Mouse (Mus musculus) ES-E14 (cell line): ENCODE results near the gene Wdr83os. TPM values are rescaled to one million over a fixed set of nuclear protein-coding genes. Genes with fewer than 3 reads are reported as not detected.
"Not testable (repeated sequence)": the region's sequence is repeated elsewhere in the genome, so short reads cannot be mapped to it uniquely, and the experiment has no call there.

Experiments
- DNase-seq: peaks from one replicate; pipeline ENCODE4 v3.0.0-alpha.2; 2013; ENCODE audit warnings: low read depth, low spot score
- H3K27ac ChIP-seq: 2 replicates; pipeline ENCODE4 v1.5.1; 2012; ENCODE audit warnings: low read depth, mild to moderate bottlenecking, low read length, moderate library complexity, mixed read lengths; ENCODE audit not compliant: poor library complexity, insufficient read depth, severe bottlenecking
- H3K36me3 ChIP-seq: 2 replicates; pipeline ENCODE4 v1.6.1; 2012; ENCODE audit warnings: mild to moderate bottlenecking, low read length, moderate library complexity, mixed read lengths; ENCODE audit not compliant: control insufficient read depth, poor library complexity, insufficient read depth, severe bottlenecking
- H3K4me1 ChIP-seq, 2 experiments: fragments of 150-350 bp in 1 of 2; sonication (generic) in 1 of 2; 2 replicates each; pipeline ENCODE4 v1.6.1; 2012; ENCODE audit warnings: low read length in 2 of 2, mild to moderate bottlenecking in 1 of 2, mixed read lengths in 1 of 2; ENCODE audit not compliant: control insufficient read depth in 2 of 2, insufficient read depth in 2 of 2, poor library complexity in 1 of 2
- H3K4me3 ChIP-seq, 2 experiments: fragments of 150-350 bp in 1 of 2; sonication (generic) in 1 of 2; 2 replicates each; pipeline ENCODE4 v1.5.1; 2012; ENCODE audit warnings: low read length in 2 of 2, low read depth in 1 of 2, mild to moderate bottlenecking in 1 of 2, mixed read lengths in 1 of 2; ENCODE audit not compliant: insufficient read depth in 1 of 2, poor library complexity in 1 of 2, severe bottlenecking in 1 of 2
- H3K9ac ChIP-seq: 2 replicates; pipeline ENCODE4 v1.6.1; 2012; ENCODE audit warnings: low read depth, mild to moderate bottlenecking, low read length, mixed read lengths; ENCODE audit not compliant: poor library complexity, insufficient read depth, severe bottlenecking
- H3K9me3 ChIP-seq: fragments of 150-350 bp; sonication (generic); 2 replicates; pipeline ENCODE4 v1.6.1; 2012; ENCODE audit warnings: low read depth, mild to moderate bottlenecking, low read length; ENCODE audit not compliant: control insufficient read depth, insufficient read depth
- CHD2 ChIP-seq: IDR thresholded peaks from 2 replicates; pipeline ENCODE4 v1.6.1; 2014; ENCODE audit warnings: mild to moderate bottlenecking, low read depth, low read length, inconsistent platforms
- HCFC1 ChIP-seq: IDR thresholded peaks from 2 replicates; pipeline ENCODE4 v1.6.1; 2012; ENCODE audit warnings: low read length, inconsistent platforms, borderline replicate concordance; ENCODE audit not compliant: insufficient read depth
- MAFK ChIP-seq: IDR thresholded peaks from 2 replicates; pipeline ENCODE4 v1.6.1; 2014; ENCODE audit warnings: mild to moderate bottlenecking, low read depth, low read length, inconsistent platforms; ENCODE audit not compliant: insufficient read depth
- ZC3H11A ChIP-seq: IDR thresholded peaks from 2 replicates; pipeline ENCODE4 v1.6.1; 2012; ENCODE audit warnings: low read depth, mild to moderate bottlenecking, inconsistent platforms, low read length, borderline replicate concordance
- ZNF384 ChIP-seq: IDR thresholded peaks from 2 replicates; pipeline ENCODE4 v1.6.1; 2012; ENCODE audit warnings: low read depth, low read length, inconsistent platforms
- in situ Hi-C, 2 experiments: fragments of 600-800 bp; cut with MboI; formaldehyde crosslinking; loops; one replicate each; pipeline ENCODE4 v1.15.1; 2025; ENCODE audit warnings: low sequenced_read_pairs in 2 of 2, inconsistent platforms in 1 of 2; ENCODE audit not compliant: unreplicated experiment in 2 of 2
- total RNA-seq: library from RNA; depleted of rRNA; stranded (reverse); fragments of 300-350 nt; gene quantifications from 2 replicates; pipeline ENCODE4 v1.2.3, GENCODE M21; 2012

Wdr83os gene
- total RNA-seq, 1 experiment = 24.9 TPM

DNA sequence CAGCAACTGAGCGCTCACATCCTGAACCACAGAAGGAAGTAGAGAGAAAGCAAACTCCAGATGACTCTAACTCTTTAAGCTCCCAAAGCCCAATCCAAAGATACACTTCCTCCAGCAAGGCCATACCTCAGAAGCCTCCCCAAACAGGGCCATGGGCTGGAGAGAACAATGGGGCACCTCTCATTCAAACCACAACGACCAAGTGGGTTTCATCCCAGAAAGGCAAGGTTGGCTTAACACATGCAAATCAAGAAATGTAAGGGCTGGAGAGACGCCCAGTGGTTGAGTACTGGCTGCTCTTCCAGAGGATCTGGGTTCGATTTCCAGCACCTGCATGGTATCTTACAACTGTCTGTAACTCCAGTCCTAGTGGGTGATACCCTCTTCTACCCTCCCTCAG is 35.0 kb downstream of the Wdr83os start:
- H3K4me1 ChIP-seq = no peaks in the 10 kb centered on the region
- in situ Hi-C loops = no loop called here

DNA sequence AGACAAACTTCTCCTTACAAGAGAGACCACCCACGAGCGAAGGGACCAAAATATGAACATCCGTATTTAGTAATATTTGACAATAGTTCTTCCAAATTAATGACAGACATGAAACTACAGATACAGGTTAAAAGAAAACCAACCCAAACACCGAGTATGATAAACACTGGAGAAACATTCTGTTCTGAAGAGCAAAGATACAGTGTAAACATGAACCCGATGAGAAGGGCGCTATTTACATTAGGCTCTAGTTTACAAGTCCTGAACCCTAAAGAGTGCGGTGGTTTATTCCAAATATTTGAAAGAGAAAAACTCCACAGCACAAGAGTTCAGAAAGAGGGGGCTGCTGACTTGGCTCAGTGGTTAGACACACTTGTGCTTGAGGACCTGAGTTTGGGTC is 36.4 kb downstream of the Wdr83os start:
- no peaks in the 10 kb centered on the region for H3K9me3 ChIP-seq
- no peaks in the 10 kb centered on the region for H3K36me3 ChIP-seq
- no peak for TF ChIP-seq ZC3H11A
- TF ChIP-seq HCFC1 = no peak
- TF ChIP-seq MAFK = no peak
- no peak for TF ChIP-seq ZNF384
- TF ChIP-seq CHD2 = no peak
- H3K4me3 ChIP-seq = no peak overlapping the region
- no peaks in the 10 kb centered on the region for H3K4me1 ChIP-seq
- H3K27ac ChIP-seq = no peak overlapping the region
- no peak for DNase-seq
- in situ Hi-C loops = no loop called here
- H3K9ac ChIP-seq = no peak overlapping the region

More for the DNA sequence above, 35.0 kb downstream of the Wdr83os start:
- no peak overlapping the region for H3K27ac ChIP-seq
- H3K36me3 ChIP-seq = no peaks in the 10 kb centered on the region
- no peak overlapping the region for H3K4me3 ChIP-seq
- no peaks in the 10 kb centered on the region for H3K9me3 ChIP-seq
- H3K9ac ChIP-seq = no peak overlapping the region
- no peak for TF ChIP-seq CHD2
- TF ChIP-seq ZNF384 = no peak
- no peak for TF ChIP-seq ZC3H11A
- no peak for TF ChIP-seq MAFK
- no peak for TF ChIP-seq HCFC1
- no peak for DNase-seq

DNA sequence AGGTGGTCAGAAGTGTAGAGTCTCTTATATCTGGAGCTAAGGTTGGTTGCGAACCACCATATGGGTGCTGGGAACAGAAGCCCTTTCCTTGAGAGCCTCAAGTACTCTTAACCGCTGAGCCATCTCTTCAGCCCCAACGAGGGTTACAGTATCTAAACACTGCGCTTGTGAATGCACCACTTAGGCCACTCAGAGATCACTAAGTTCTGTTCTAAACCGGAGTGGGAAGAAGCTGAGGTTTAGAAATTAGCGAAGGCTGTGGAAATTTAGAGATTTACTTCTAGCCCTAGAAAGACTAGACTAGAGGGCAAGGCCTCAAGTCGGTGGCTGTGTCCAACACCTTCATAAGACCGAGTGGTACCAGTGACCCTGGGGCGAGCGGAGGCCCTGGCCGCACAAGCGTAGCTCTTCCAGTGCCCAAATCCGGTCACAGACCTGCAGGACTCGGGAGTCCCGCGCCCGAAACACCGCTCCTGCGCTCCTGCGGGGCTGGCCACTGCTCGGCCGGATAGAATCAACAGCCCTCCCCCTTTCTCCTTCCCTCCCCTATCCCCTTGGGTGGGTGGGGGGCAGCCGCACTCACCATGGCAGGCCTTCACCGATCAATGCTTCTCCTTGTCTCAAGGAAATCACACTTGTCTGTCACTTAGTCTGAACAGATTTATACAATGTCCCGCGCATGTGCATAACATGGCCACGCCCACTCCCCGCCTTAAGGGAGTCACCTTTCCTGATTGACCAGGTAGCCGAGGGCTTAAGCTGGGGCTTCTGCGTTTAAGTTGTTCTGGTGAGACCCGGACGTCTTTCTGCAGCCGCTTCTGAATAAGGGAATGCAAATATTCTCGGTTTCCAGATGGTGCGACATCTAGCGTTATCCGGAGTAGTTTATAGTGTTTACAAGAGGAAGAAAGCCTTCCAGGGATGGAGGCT is 38.8 kb downstream of the Wdr83os start:
- Histone ChIP-seq H3K36me3 (no peaks in the 10 kb centered on the region), H3K4me1 (no peaks in the 10 kb centered on the region), H3K9ac (peak overlapping the region; percentile 31), H3K27ac (no peak overlapping the region), H3K4me3 (peak overlapping the region; percentile 67 to 97), H3K9me3 (no peaks in the 10 kb centered on the region)
- TF ChIP-seq ZC3H11A (no peak), MAFK (no peak), CHD2 (no peak)
- DNase-seq = peak; percentile 89
- in situ Hi-C loops = no loop called here

GRCm38 (mm10) chr8:85120251-85120650 is 39.7 kb downstream of the Wdr83os start:
- H3K4me1 ChIP-seq, H3K4me3 ChIP-seq, H3K9me3 ChIP-seq, H3K27ac ChIP-seq, in situ Hi-C loops, H3K36me3 ChIP-seq, H3K9ac ChIP-seq, DNase-seq: not testable (repeated sequence)

GRCm38 (mm10) chr8:85122995-85123394 is 42.5 kb downstream of the Wdr83os start, which contains the start of gene Zfp791:
Gene Zfp791, minus strand, starts transcription at chr8:85123095.
- H3K4me3 ChIP-seq = no peak within 1 kb of the TSS
- H3K27ac ChIP-seq = no peak within 1 kb of the TSS
- TF ChIP-seq MAFK (no peak), HCFC1 (no peak), ZNF384 (no peak), ZC3H11A (no peak), CHD2 (no peak)
- in situ Hi-C loops = no loop called here
- DNase-seq = no peak
- H3K9me3 ChIP-seq = no peaks in the 10 kb centered on the region
- no peaks in the 10 kb centered on the region for H3K4me1 ChIP-seq
- no peaks in the 10 kb centered on the region for H3K36me3 ChIP-seq
- H3K9ac ChIP-seq = no peak within 1 kb of the TSS
